Mouse (Mus musculus) lung, adult 2 months (tissue): ENCODE data around the gene Gm49405.

Experiments
- CTCF ChIP-seq: fragments of 200-500 bp; IDR thresholded peaks from 2 replicates; pipeline ENCODE4 v1.5.1; 2011; ENCODE audit warnings: mild to moderate bottlenecking, low read length, control low read depth; ENCODE audit not compliant: insufficient read depth
- POLR2A ChIP-seq: fragments of 200-500 bp; IDR thresholded peaks from 2 replicates; pipeline ENCODE4 v1.6.1; 2011; ENCODE audit warnings: low read depth, mild to moderate bottlenecking, control low read depth, low read length, borderline replicate concordance; ENCODE audit errors: extremely low read depth

- TF ChIP-seq CTCF (no peak), POLR2A (no peak)
Measured at GRCm38 (mm10) chr19:4033742-4034141, 33.3 kb downstream of the Gm49405 start.
